Mouse (Mus musculus) megakaryocyte, embryonic 14.5 days (primary cell): Measurements from ENCODE around the gene Vwa3b.

ENCODE experiments used
- FLI1 ChIP-seq: IDR thresholded peaks from 2 replicates; pipeline ENCODE4 v1.6.1; 2012; ENCODE audit warnings: low read length, inconsistent platforms, mixed read lengths
- GATA1 ChIP-seq: IDR thresholded peaks from 3 replicates; pipeline ENCODE4 v1.6.1; 2012; ENCODE audit warnings: mixed read lengths, low read length, inconsistent platforms, borderline replicate concordance

DNA sequence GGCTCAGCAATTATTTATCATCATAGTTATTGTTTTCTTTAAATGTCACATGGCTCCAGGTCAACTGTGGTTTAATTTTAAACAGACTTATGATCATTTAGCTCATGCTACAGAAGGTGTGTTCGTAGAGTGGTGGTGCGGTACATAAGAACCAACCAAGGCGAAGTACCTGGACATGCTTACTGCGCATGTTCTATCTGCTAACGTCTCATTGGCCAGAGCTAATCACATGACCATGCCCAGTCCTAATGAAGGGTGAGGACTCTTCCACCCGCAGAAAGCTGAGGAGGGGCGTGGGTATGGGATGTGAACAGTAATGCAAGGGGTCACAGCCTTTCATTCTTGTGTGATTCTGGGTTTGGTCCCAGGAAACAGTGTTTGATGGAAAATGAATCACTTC, 49.4 kb downstream of the Vwa3b start:
- no peak for TF ChIP-seq FLI1
- TF ChIP-seq GATA1: no peak
